Mouse (Mus musculus): ENCODE measurements at regions not wholly inside any gene's neighbourhood (a gene's known extent, or its start where the extent isn't known, plus 50 kb on each side); places are given as distances from the start of the nearest gene placed in this dataset.

GRCm38 (mm10) chr4:64723296-64723695 is 400.7 kb upstream of the Pappa start:
- Histone ChIP-seq H3K4me3 (no peak overlapping the region), H3K27me3 (no peaks in the 10 kb centered on the region), H3K9ac (no peak overlapping the region), H3K36me3 (ENCODE audit: poor library complexity, severe bottlenecking) (no peaks in the 10 kb centered on the region), H3K9me3 (replicated peaks) (no peaks in the 10 kb centered on the region), H3K4me1 (no peaks in the 10 kb centered on the region), H3K4me2 (no peak overlapping the region), H3K27ac (no peak overlapping the region)
- no peak for ATAC-seq
- WGBS = 63% methylated on average over 3 of the region's 3 CpGs

GRCm38 (mm10) chr4:64724851-64725250 is 399.1 kb upstream of the Pappa start:
- 84% methylated on average over 1 of the region's 1 CpGs for WGBS
- Histone ChIP-seq H3K4me3 (no peak overlapping the region), H3K4me2 (no peak overlapping the region), H3K9me3 (replicated peaks) (no peaks in the 10 kb centered on the region), H3K27ac (no peak overlapping the region), H3K27me3 (no peaks in the 10 kb centered on the region), H3K9ac (no peak overlapping the region), H3K36me3 (ENCODE audit: poor library complexity, severe bottlenecking) (no peaks in the 10 kb centered on the region), H3K4me1 (no peaks in the 10 kb centered on the region)
- no peak for ATAC-seq

- Histone ChIP-seq H3K4me3 (no peak overlapping the region), H3K4me1 (no peaks in the 10 kb centered on the region), H3K4me2 (no peak overlapping the region), H3K36me3 (ENCODE audit: poor library complexity, severe bottlenecking) (no peaks in the 10 kb centered on the region), H3K27me3 (no peaks in the 10 kb centered on the region), H3K9ac (no peak overlapping the region), H3K27ac (no peak overlapping the region), H3K9me3 (replicated peaks) (no peaks in the 10 kb centered on the region)
- WGBS = 87% methylated on average over 4 of the region's 4 CpGs
- ATAC-seq = no peak
These were observed 368.0 kb upstream of the Pappa start for GRCm38 (mm10) chr4:64755986-64756385.

DNA sequence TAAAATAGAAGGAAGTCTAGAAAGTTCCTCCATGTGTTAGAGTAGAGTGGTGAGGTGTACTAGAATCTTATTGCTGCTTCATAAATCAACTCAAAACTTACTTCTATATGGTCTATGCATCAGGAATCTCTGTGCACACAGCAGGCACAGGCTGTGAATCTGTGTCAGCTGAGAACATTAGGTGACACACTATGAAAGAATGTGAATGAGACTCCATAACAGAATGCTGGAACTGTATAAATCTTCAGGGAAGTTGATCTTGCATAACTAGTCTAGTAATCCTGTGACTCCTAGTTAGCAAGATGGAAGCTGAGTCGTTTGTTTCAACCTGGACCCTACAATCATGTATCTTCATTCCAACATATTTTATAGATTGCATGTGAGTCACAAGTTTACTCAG is 355.4 kb upstream of the Pappa start:
- Histone ChIP-seq H3K9me3 (replicated peaks) (no peaks in the 10 kb centered on the region), H3K4me3 (no peak overlapping the region), H3K27me3 (no peaks in the 10 kb centered on the region), H3K4me1 (no peaks in the 10 kb centered on the region), H3K9ac (no peak overlapping the region), H3K4me2 (no peak overlapping the region), H3K36me3 (ENCODE audit: poor library complexity, severe bottlenecking) (no peaks in the 10 kb centered on the region), H3K27ac (no peak overlapping the region)
- WGBS = 77% methylated on average over 1 of the region's 1 CpGs
- no peak for ATAC-seq

DNA sequence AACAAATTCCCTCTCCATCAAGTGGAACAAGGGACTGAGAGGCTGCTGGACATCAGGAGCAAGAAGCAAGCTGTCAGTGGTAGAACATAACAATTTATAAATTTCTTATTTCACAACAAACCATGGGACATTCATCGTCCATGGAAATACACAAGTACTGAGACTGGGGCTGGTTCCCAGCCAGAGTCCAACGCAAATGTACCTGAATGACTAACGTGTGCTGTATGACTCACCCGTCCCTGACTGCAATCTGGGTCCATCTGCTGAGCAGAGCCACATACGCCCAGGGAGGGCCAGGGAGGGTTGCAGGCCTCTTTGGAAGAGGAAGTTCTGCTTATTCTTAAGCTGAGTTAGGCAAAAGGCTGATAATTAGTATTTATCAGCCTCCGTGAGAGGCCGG is 320.1 kb upstream of the Pappa start:
- H3K27me3 ChIP-seq = no peaks in the 10 kb centered on the region
- H3K9me3 ChIP-seq (replicated peaks) = no peaks in the 10 kb centered on the region
- no peak for ATAC-seq
- H3K4me1 ChIP-seq = no peaks in the 10 kb centered on the region
- no peaks in the 10 kb centered on the region for H3K36me3 ChIP-seq (ENCODE audit: poor library complexity, severe bottlenecking)
- H3K4me3 ChIP-seq = no peak overlapping the region
- no peak overlapping the region for H3K27ac ChIP-seq
- no peak overlapping the region for H3K9ac ChIP-seq
- no peak overlapping the region for H3K4me2 ChIP-seq
- WGBS = 84% methylated on average over 7 of the region's 7 CpGs

DNA sequence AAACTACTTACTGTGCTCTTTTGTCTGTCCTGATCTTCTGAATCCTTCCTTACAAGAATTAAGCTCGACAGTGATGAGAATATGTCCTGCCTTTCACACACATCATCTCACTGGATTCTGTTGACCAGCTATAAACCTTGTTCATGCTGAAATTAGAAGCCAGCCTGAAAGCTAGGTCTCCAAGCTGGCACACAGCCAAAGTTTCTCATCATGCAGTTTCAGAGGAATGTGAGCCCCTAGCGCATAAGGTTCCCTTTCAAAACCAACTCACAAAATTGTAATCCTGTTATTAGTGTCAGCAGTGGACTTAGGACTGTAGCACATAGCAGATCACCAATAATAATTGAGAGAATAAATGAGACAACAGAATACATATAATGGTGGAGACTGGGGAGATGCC is 319.0 kb upstream of the Pappa start:
- Histone ChIP-seq H3K27ac (no peak overlapping the region), H3K9ac (no peak overlapping the region), H3K9me3 (replicated peaks) (no peaks in the 10 kb centered on the region), H3K4me2 (no peak overlapping the region), H3K4me3 (no peak overlapping the region), H3K4me1 (no peaks in the 10 kb centered on the region), H3K27me3 (no peaks in the 10 kb centered on the region), H3K36me3 (ENCODE audit: poor library complexity, severe bottlenecking) (no peaks in the 10 kb centered on the region)
- WGBS = 67% methylated on average over 2 of the region's 2 CpGs
- no peak for ATAC-seq

DNA sequence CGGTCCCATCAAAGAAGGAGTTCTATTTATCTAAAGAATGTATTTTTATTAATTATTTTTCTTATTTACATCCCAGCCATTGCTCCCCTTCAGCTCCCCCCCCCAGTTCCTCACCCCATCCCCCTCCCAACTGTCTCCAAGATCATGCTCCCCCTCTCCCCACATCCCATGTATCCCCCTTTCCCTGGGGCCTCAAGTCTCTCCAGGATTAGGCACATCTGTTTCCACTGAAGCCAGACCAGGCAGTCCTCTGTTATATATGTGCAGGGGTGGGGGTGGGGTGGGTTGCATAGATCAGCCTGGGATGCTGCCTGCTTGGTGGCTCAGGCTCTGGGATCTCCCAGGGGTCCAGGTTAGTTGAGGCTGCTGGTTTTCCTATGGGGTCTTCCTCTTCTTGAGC is 316.8 kb upstream of the Pappa start:
- no peak overlapping the region for H3K9ac ChIP-seq
- H3K4me1 ChIP-seq = no peaks in the 10 kb centered on the region
- no peaks in the 10 kb centered on the region for H3K27me3 ChIP-seq
- no peak overlapping the region for H3K4me3 ChIP-seq
- no peak overlapping the region for H3K4me2 ChIP-seq
- ATAC-seq = no peak
- 88% methylated on average over 1 of the region's 1 CpGs for WGBS
- H3K36me3 ChIP-seq (ENCODE audit: poor library complexity, severe bottlenecking) = no peaks in the 10 kb centered on the region
- no peak overlapping the region for H3K27ac ChIP-seq
- no peaks in the 10 kb centered on the region for H3K9me3 ChIP-seq (replicated peaks)

DNA sequence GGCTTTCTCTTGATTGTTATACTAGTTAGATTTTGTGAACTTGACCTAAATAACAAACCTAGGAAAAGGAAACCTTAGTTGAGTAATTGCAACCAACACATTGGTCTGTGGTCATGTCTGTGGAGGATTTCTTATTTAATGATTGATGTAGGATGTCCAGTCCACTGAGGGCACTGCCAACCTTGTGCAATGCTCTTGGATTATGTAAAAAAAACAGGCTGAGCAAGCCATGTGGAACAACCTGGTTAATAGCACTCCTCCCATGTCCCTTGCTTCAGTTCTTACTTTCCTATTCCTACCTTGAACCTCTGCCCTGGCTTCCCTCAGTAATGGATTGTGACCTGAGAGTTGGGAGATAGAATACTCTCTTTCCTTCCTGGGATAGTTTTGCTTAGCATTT is 312.0 kb upstream of the Pappa start:
- ATAC-seq = no peak

DNA sequence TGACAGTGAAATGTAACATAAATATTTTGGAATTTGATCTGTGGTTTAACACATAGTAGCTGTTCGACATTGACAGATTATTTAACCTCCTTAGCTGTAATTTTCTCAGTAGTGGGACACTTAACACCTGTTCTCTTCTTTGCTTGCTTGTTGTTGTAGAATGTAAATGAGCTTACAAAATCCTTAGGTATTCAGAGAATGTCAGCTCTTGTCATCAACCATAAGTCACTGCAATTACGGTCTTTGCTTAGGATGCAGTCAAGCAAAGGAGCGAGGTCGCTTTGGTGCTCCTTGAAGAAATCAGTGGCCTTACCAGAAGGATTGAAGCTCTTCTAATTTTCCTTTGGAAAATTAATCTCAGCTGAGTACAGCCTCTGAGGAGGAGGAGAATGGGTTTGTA is 311.2 kb upstream of the Pappa start:
- no peak overlapping the region for H3K4me2 ChIP-seq

More for the DNA sequence above, 312.0 kb upstream of the Pappa start:
- Histone ChIP-seq H3K9me3 (replicated peaks) (no peaks in the 10 kb centered on the region), H3K4me2 (no peak overlapping the region), H3K27me3 (no peaks in the 10 kb centered on the region), H3K27ac (no peak overlapping the region), H3K4me1 (no peaks in the 10 kb centered on the region), H3K9ac (no peak overlapping the region), H3K36me3 (ENCODE audit: poor library complexity, severe bottlenecking) (no peaks in the 10 kb centered on the region), H3K4me3 (no peak overlapping the region)

GRCm38 (mm10) chr4:64832882-64833281 is 291.1 kb upstream of the Pappa start:
- ATAC-seq = peak; percentile 65; the same call in 1 of the 2 replicates
- Histone ChIP-seq H3K27me3 (no peaks in the 10 kb centered on the region), H3K4me3 (no peak overlapping the region), H3K27ac (no peak overlapping the region), H3K9me3 (replicated peaks) (no peaks in the 10 kb centered on the region), H3K4me1 (no peaks in the 10 kb centered on the region), H3K4me2 (no peak overlapping the region), H3K9ac (no peak overlapping the region), H3K36me3 (ENCODE audit: poor library complexity, severe bottlenecking) (no peaks in the 10 kb centered on the region)
- 53% methylated on average over 2 of the region's 2 CpGs for WGBS

More for the DNA sequence above, 311.2 kb upstream of the Pappa start:
- no peak for ATAC-seq
- Histone ChIP-seq H3K27ac (no peak overlapping the region), H3K27me3 (no peaks in the 10 kb centered on the region), H3K36me3 (ENCODE audit: poor library complexity, severe bottlenecking) (no peaks in the 10 kb centered on the region), H3K4me3 (no peak overlapping the region), H3K9me3 (replicated peaks) (no peaks in the 10 kb centered on the region), H3K9ac (no peak overlapping the region), H3K4me1 (no peaks in the 10 kb centered on the region)
- 75% methylated on average over 4 of the region's 4 CpGs for WGBS

GRCm38 (mm10) chr4:64874521-64874920 is 249.5 kb upstream of the Pappa start:
- Histone ChIP-seq H3K27me3 (no peaks in the 10 kb centered on the region), H3K27ac (no peak overlapping the region), H3K4me1 (no peaks in the 10 kb centered on the region), H3K36me3 (ENCODE audit: poor library complexity, severe bottlenecking) (no peaks in the 10 kb centered on the region), H3K9me3 (replicated peaks) (no peaks in the 10 kb centered on the region), H3K4me2 (no peak overlapping the region), H3K4me3 (no peak overlapping the region), H3K9ac (no peak overlapping the region)
- WGBS = 76% methylated on average over 2 of the region's 2 CpGs
- no peak for ATAC-seq

DNA sequence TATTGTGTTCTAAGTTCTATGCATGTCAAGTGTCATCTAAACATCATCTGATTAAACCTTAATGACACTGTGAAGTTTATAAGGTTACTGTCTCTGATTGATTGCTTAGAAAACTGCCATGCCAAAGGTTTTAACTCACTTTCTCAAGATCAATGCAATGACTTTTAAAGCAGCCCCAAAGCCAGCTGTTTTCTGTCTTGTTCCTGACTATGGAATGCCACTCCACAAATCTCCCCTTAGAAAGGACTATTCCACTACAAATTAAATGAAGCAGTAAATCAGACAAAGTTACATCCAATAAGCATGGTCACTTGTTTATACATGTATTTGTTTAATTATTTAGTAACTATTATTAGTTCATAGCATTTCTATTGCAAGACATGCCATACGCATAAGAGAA is 247.1 kb upstream of the Pappa start:
- no peak overlapping the region for H3K4me2 ChIP-seq
- no peak overlapping the region for H3K27ac ChIP-seq
- H3K4me1 ChIP-seq = no peaks in the 10 kb centered on the region
- H3K9ac ChIP-seq = no peak overlapping the region
- no peaks in the 10 kb centered on the region for H3K36me3 ChIP-seq (ENCODE audit: poor library complexity, severe bottlenecking)
- no peaks in the 10 kb centered on the region for H3K27me3 ChIP-seq
- H3K9me3 ChIP-seq (replicated peaks) = no peaks in the 10 kb centered on the region
- 100% methylated on average over 1 of the region's 1 CpGs for WGBS
- ATAC-seq = no peak
- no peak overlapping the region for H3K4me3 ChIP-seq

DNA sequence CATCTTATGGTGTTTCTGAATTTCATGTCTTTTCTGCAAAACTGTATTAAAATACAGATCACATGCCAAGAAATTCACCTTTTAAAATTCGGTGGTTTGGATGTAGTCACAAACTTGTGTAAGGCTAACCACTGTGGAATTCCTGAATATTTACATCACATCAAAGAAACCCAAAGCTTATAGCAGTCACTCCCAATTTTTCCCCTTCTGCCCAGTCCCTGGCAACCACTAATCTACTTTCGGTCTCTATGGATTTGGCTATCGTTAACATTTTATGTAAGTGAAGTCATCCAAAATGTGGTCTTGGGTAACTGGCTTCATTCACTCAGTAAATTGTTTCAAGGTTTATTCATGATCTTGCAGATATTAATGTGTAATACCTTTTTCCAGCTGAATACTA is 226.0 kb upstream of the Pappa start:
- Histone ChIP-seq H3K27me3 (no peaks in the 10 kb centered on the region), H3K9me3 (replicated peaks) (no peaks in the 10 kb centered on the region), H3K27ac (no peak overlapping the region), H3K4me3 (no peak overlapping the region), H3K4me1 (no peaks in the 10 kb centered on the region), H3K36me3 (ENCODE audit: poor library complexity, severe bottlenecking) (no peaks in the 10 kb centered on the region), H3K9ac (no peak overlapping the region), H3K4me2 (no peak overlapping the region)
- no peak for ATAC-seq
- WGBS = 65% methylated on average over 3 of the region's 3 CpGs

Measured in forebrain, embryonic 13.5 days (tissue).